Mouse (Mus musculus) cortical plate, adult 2 months (tissue): ENCODE data around the gene Espn. TPM values are rescaled to one million over a fixed set of nuclear protein-coding genes. Genes with fewer than 3 reads are reported as not detected.

Experiments used
- H3K27ac ChIP-seq: fragments of 200-500 bp; 2 replicates; pipeline ENCODE4 v1.5.1; 2012; ENCODE audit warnings: low read length, control low read depth, inconsistent platforms; ENCODE audit not compliant: insufficient read depth
- H3K4me1 ChIP-seq: fragments of 200-500 bp; 2 replicates; pipeline ENCODE4 v1.6.1; 2011; ENCODE audit warnings: low read length; ENCODE audit not compliant: control insufficient read depth, insufficient read depth
- H3K4me3 ChIP-seq: fragments of 200-500 bp; 2 replicates; pipeline ENCODE4 v1.5.1; 2011; ENCODE audit warnings: mild to moderate bottlenecking, low read length, control low read depth; ENCODE audit not compliant: insufficient read depth
- CTCF ChIP-seq: fragments of 200-500 bp; IDR thresholded peaks from 2 replicates; pipeline ENCODE4 v1.5.1; 2011; ENCODE audit warnings: mild to moderate bottlenecking, control low read depth, low read length; ENCODE audit not compliant: insufficient read depth; ENCODE audit errors: extremely low read depth
- POLR2A ChIP-seq: fragments of 200-500 bp; IDR thresholded peaks from 2 replicates; pipeline ENCODE4 v1.6.1; 2011; ENCODE audit warnings: mild to moderate bottlenecking, low read length, control low read depth; ENCODE audit not compliant: insufficient read depth; ENCODE audit errors: extremely low read depth
- polyA plus RNA-seq: library from polyadenylated mRNA; depleted of rRNA; stranded (reverse); fragments of >200 nt; gene quantifications from 2 replicates; pipeline ENCODE4 v1.2.3, GENCODE M21; 2012

The Espn gene
- polyA plus RNA-seq, 1 experiment = 1.8 TPM

DNA sequence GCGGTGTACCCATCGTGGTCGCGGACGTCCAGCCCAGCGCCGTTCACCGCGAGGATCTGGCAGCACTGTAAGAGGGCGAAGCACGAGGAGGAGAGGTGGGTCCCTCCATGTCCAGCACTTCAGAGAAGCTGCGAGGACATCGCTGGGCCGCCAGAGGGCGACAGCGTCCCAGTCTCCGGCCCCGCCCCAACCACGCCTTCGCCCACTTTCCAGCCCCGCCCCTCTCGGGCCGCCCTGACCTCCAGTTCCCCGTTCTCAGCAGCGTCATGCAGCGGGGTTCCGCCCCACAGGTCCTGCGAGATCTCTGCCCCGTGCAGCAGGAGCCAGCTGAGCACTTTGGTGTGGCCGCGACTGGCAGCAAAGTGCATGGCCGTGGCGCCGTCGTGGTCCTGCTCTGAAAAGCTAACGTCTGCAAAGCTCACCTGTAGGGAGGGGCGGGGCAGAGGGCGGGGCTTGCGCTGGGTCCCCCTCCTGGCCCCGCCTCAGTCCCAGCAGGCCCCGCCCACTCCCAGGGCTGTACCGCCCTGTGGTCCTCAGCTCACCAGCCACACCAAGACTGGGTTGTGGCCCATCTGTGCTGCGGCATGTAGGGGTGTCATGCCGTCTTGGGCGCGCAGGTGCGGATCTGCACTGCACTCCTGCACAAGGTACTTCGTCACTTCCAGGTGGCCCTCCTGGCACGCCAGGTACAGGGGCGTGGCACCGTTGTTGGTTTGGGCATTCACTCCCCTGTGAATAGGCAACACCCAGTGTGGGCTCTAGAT, 13.5 kb downstream of the Espn start:
- Histone ChIP-seq H3K4me1 (peaks cover 4% of the 10 kb centered on the region), H3K4me3 (peak overlapping the region; percentile 30), H3K27ac (no peak overlapping the region)
- peak; percentile 58 for TF ChIP-seq CTCF
- TF ChIP-seq POLR2A = no peak

DNA sequence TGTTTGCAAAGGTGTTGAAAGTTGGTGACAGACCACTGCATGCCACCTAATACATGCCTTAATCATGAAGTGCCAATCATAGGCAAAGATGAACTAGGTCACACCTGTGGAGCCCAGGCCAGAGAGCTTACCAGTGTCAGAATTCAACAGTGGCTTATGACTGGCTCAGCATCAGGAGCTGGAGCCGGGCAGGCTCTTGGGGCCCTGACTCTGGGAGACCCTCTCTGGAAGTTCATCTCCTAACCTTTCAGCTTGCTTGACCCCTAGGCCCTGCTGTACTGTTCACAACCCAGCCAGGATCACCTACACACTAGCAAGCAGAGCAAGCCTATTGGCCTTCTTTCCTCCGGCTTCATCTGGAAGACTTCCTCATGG, 15.3 kb downstream of the Espn start:
- H3K4me1 ChIP-seq = peaks cover 4% of the 10 kb centered on the region
- H3K27ac ChIP-seq = no peak overlapping the region
- TF ChIP-seq CTCF (no peak), POLR2A (no peak)
- no peak overlapping the region for H3K4me3 ChIP-seq

DNA sequence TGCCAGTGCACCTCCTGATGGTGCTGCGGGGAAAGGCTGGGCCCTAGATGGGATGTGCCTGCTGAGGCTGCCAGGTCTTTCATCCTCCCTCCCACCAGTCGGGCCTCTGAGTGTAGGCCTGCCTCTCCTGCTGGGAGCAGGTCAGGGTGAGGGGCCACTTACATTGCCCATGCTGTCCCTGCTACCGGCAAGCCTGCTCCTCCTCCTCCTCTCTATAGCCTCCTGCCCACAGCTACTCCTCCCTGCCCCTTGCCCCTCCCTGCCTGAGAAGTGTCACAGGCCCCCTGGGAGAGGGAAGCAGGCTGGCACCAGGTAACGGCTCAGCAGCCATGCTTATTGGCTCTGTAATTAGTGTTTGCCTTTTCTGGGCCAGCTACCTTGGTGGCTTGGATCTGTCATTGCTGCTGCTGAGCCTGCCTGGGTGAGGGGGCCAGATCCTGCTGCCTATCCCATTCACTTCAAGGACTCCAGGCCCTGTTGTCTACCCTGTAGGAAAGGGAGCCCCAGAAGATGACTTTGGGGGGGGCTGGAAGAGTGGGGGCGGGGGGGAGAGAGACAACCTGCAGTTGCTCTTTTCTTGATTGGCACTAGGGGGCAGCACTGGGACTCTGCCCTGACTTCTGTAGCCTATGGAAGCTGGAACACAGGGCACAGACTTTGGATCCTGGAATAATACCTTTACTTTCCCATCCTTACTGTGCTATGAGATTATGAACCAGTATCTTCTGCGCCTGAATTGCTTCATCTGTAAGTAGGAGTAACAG, 15.9 kb downstream of the Espn start:
- Histone ChIP-seq H3K4me1 (peaks cover 4% of the 10 kb centered on the region), H3K4me3 (no peak overlapping the region), H3K27ac (no peak overlapping the region)
- TF ChIP-seq CTCF = peak; percentile 50
- no peak for TF ChIP-seq POLR2A

DNA sequence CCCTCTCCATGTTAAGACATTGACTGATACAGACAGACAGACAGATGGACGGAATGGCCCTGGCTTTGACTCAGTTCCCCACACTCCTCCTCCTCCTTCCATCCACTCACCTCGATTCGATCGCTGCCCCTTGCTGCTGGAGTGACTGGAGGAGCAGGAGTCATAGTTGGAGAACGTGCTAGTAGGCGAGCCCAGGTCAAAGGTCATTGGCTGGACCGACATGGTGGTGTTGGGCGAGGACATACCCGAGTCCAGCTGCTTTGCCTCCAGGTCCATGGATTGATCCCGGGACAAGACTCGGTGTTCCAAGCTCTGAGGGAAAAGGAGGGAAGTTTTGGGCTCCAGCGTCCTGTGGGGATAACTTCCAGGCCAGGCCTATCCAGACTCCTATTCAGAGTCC, 16.8 kb downstream of the Espn start:
- H3K4me1 ChIP-seq = no peaks in the 10 kb centered on the region
- H3K27ac ChIP-seq = no peak overlapping the region
- TF ChIP-seq CTCF (no peak), POLR2A (no peak)
- no peak overlapping the region for H3K4me3 ChIP-seq

DNA sequence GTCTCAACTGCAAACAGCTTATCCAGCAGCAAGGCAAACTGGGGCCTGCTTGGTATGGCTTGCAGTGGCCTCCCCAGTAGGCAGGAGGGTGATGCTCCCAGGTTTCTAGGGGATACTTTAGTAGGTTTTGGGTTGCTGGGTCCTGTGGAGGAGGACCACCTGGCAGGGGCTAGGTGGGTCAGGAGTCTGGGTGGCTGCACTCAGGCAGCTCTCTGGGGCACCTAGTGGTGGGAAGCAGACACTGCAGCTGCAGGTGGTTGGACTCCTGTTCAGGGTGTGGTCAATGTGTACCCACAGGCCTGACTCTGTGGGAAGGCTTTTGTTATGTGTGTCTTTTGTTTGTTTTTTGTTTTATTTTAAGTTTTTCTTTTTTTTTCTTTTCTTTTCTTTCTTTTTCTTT, 17.7 kb downstream of the Espn start:
- no peak for TF ChIP-seq POLR2A
- TF ChIP-seq CTCF = peak; percentile 71
- no peak overlapping the region for H3K27ac ChIP-seq
- no peaks in the 10 kb centered on the region for H3K4me1 ChIP-seq
- H3K4me3 ChIP-seq = no peak overlapping the region

DNA sequence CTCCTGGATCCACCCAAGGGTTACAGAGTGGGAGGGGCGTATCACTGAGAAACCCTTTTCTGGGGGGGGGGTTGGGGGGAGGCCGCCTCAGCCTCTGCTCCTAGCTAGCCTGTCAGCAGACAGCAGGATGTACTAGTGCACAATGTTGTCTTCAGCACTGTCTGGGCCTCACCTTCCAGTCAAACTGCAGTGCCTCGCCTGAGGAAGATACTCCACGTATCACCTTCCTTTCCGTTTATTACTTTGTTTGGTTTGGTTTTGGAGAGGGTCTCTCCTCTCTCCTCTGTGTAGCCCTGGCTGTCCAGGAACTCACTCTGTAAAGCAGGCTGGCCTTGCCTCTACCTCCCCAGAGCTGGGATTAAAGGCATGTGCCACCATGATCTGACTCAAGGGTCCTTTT, 19.0 kb downstream of the Espn start:
- no peak overlapping the region for H3K4me3 ChIP-seq
- H3K4me1 ChIP-seq = no peaks in the 10 kb centered on the region
- TF ChIP-seq CTCF (no peak), POLR2A (no peak)
- H3K27ac ChIP-seq = no peak overlapping the region

DNA sequence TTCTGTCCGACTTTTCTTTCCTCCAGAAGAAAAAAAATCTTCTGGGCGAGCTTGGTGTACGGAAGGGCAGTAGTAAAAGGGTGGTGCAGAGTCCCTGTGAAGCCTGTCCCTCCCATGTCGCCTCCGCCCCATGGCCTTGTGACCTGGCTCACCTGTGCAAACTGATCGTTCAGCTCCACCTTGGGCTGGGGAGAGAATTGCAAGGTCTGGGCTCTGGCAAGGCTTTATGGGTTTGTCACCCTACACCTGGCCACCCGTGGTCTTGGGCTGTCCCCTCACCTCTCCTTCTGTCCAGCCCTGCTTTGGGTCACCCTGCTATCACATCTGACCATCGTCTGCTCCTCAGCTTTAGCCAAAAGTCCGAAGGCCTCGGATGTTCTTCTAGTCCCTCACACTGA, 19.4 kb downstream of the Espn start:
- H3K4me1 ChIP-seq = no peaks in the 10 kb centered on the region
- H3K27ac ChIP-seq = no peak overlapping the region
- TF ChIP-seq POLR2A = no peak
- no peak for TF ChIP-seq CTCF
- no peak overlapping the region for H3K4me3 ChIP-seq

DNA sequence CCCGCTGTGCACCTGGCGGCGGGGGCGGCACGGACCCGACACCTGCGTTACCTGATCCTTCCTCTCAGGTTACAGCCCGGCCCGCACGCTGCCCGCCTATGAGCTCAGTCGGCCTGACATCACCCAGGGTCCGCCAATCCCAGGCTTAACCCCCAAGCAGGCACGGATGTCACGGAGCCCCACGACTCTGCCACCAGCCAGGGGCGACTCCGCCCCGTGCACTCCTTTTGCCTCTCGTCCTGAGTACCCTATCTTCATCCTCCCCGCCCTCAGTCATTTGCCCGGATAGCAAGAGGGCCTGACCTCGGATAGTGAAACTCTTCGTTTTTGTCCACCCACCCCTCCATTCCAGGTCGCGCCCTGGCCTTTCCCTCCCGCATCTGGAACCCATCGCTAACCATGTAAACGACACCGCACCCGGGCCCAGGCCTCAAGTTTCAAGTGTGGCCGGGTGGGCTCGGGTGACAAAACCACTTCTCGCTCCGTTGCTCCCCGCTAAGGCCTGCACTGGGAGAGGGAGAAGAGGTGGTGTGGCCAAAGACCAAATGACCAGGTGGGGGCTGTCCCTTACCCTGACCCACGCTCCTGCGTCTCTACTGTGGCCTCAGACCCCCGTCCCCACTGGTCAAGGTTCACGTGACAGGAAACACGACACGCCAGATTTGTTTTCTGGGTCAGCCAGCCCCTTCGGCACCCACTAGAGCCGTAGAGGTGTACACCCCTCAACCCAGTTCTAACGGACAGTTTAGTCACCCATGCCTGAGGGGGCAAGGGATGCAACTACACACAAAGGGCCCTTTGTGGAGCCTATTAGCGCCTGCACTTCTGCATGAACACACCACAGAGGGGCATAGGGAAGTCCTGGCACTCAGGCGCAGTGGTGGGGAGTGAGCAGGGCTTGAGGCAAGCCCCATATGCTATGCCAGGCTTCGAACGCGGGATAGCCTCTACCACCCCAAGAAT, 20.1 kb downstream of the Espn start:
- Histone ChIP-seq H3K4me3 (no peak overlapping the region), H3K27ac (no peak overlapping the region), H3K4me1 (no peaks in the 10 kb centered on the region)
- TF ChIP-seq CTCF (no peak), POLR2A (no peak)

DNA sequence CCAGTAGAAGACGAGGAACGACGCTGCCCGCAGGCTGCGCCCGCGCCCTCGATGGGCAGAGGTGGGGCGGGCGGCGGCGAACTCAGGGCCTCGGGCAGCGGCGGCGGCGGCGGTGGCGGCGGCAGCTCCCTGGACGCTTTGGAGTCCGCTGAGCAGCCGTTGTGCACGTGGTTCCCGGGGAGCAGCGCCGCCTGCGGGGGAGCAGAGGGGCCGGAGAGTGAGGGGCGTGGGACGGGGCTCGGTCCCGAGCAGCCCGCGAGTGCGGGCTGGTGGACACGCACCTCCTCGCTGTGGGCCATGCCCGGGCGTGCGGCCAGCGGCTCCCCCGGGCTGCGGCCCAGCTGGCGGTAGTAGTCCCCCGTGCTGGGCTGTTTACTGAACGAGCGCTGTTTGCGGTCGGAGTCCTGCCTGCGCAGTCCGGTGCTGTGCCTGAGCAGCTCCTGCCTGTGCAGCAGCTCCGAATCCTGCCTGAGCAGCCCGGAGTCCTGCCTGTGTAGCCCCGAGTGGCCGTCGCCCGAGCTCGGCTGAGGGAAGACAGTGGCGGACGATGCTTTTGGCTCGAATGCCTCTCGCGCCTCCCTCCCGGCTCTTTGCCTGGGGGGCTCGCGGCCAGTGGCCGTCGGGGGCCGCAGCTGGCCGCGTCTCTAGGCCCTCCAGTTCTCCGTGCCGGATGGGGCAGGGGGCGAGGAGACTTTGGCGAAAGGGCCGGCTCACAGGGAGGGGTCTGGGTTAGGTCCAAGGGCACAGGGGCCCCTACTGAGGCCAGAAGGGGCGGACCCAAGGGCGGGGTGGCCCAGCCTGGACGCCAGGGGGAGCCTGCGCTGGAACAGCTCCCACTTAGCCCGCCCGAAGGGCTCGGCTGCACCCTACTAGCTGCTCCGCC, 21.2 kb downstream of the Espn start:
- Histone ChIP-seq H3K27ac (no peak overlapping the region), H3K4me1 (no peaks in the 10 kb centered on the region), H3K4me3 (no peak overlapping the region)
- TF ChIP-seq CTCF = no peak
- no peak for TF ChIP-seq POLR2A
